Mouse (Mus musculus): ENCODE measurements around the gene Cldn4. TPM values are rescaled to one million over a fixed set of nuclear protein-coding genes. Genes with fewer than 3 reads are reported as not detected.

Gene Cldn4
- polyA plus RNA-seq, 1 experiment from 2014 or later = 76.1 TPM

DNA sequence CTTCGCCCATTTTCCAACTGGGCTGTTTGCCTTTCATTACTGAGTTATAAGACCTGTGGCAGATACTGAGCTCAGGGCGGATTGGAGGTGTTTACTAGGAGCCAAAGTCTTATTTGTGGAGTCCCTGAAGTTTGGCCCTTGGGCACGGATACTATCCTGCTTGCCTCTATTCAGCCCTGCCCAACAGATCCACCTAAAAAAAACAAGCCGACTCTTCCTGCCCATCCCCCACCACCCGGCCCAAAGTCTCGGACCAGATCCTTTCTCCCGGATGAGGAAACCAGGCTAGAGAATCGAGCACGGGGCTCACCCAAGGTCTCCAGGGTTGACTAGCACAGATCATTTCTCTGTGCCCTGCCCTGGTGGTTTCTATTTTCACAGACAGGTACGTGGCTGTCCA, 34.4 kb upstream of the Cldn4 start:
- H3K4me1 ChIP-seq (ENCODE audit: control insufficient read depth, insufficient read depth, low read length) = peaks cover 10% of the 10 kb centered on the region
- WGBS = 68% methylated on average over 10 of the region's 10 CpGs
- H3K4me3 ChIP-seq (ENCODE audit: low read length) = no peak overlapping the region

DNA sequence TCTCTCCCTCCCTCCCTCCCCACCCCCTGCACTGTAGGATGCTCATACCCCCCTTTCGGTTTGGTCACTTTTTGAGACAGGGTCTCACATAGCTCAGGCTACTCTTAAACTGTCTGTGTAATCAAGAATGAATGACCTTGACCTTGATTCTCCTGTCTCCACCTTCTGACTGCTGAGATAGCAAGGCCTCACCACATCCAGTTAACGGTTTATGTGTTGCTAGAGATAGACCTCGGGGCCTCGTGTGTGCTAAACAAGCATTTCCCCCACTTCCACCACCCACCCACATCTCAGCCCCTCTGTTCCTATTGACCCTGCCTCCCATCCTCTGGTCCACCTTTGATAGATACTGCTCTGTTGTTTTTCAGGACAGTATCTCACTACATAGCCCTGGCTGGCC, 31.1 kb upstream of the Cldn4 start:
- H3K27ac ChIP-seq (ENCODE audit: low read depth, low read length) = no peak overlapping the region
- no peaks in the 10 kb centered on the region for H3K9me3 ChIP-seq (ENCODE audit: control insufficient read depth, low read length)
- H3K4me2 ChIP-seq (replicated peaks; ENCODE audit: low read depth, low read length) = no peak overlapping the region
- 73% methylated on average over 4 of the region's 4 CpGs for WGBS
- no peak for ATAC-seq (ENCODE audit: low FRiP score, low TSS enrichment)
- H3K36me3 ChIP-seq (ENCODE audit: control insufficient read depth, insufficient read depth, low read length) = no peaks in the 10 kb centered on the region
- H3K27me3 ChIP-seq (ENCODE audit: control insufficient read depth, insufficient read depth, low read length) = no peaks in the 10 kb centered on the region
- no peaks in the 10 kb centered on the region for H3K4me1 ChIP-seq (ENCODE audit: control insufficient read depth, insufficient read depth, low read length)
- no peak overlapping the region for H3K9ac ChIP-seq (ENCODE audit: low read depth, low read length)
- H3K4me3 ChIP-seq (ENCODE audit: low read length) = no peak overlapping the region

More for the DNA sequence above, 34.4 kb upstream of the Cldn4 start:
- Histone ChIP-seq H3K4me2 (replicated peaks; ENCODE audit: low read depth, low read length) (no peak overlapping the region), H3K27me3 (ENCODE audit: control insufficient read depth, insufficient read depth, low read length) (peaks cover 22% of the 10 kb centered on the region), H3K9ac (ENCODE audit: low read depth, low read length) (no peak overlapping the region), H3K9me3 (ENCODE audit: control insufficient read depth, low read length) (no peaks in the 10 kb centered on the region), H3K36me3 (ENCODE audit: control insufficient read depth, insufficient read depth, low read length) (no peaks in the 10 kb centered on the region), H3K27ac (ENCODE audit: low read depth, low read length) (no peak overlapping the region)
- no peak for ATAC-seq (ENCODE audit: low FRiP score, low TSS enrichment)

DNA sequence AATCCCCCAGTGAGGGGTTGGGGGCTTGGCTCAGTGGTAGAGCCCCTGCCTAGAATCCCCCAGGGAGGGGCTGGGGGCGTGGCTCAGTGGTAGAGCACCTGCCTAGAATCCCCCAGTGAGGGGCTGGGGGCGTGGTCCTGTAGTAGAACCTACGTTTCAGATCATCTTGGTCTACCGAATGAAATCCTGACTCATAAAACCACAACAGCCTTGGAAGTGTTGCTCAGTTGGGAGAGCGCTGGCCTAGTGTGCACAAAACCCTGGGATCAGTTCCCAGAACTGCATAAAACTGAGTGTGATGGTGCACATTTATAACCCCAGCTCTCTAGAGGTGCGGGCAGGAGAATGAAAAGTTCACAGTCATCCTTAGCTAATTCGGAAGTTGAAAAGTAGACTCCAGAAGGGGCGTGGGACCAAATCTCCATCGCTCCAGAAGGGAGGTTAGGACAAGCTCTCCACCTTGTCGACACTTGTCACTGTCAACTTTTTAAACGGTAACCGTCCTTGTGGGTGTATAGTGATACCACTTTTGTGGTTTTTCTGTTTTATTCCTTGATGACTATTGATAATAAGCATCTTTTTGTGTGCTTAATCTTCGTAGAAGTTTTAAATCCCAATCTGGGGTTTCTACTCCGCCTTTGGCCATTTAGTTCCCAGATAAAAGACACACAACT, 30.0 kb upstream of the Cldn4 start:
- Histone ChIP-seq H3K27me3 (ENCODE audit: control insufficient read depth, insufficient read depth, low read length) (no peaks in the 10 kb centered on the region), H3K36me3 (ENCODE audit: control insufficient read depth, insufficient read depth, low read length) (no peaks in the 10 kb centered on the region), H3K9ac (ENCODE audit: low read depth, low read length) (no peak overlapping the region), H3K4me2 (replicated peaks; ENCODE audit: low read depth, low read length) (no peak overlapping the region), H3K9me3 (ENCODE audit: control insufficient read depth, low read length) (no peaks in the 10 kb centered on the region), H3K4me3 (ENCODE audit: low read length) (no peak overlapping the region), H3K4me1 (ENCODE audit: control insufficient read depth, insufficient read depth, low read length) (no peaks in the 10 kb centered on the region), H3K27ac (ENCODE audit: low read depth, low read length) (no peak overlapping the region)
- WGBS = 86% methylated on average over 14 of the region's 14 CpGs
- no peak for ATAC-seq (ENCODE audit: low FRiP score, low TSS enrichment)

DNA sequence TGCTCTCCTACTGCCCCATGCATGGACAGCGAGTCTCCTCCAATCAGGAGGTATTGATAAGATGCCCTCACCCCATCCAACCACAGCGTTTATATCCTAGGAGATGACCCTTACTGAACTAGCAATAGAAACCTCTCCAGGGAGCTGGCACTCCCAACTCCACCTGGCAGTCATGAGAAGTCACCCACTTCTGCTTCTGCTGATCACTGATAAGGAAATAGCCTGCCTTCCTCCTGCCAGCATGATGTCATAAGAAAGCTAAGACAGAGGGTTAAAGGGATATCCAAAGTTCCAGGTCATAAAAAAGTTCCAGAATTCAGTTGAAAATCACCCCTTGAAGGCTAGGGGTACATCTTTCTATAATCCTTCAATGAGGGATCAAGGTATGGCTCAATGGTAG, 29.4 kb upstream of the Cldn4 start:
- Histone ChIP-seq H3K27ac (ENCODE audit: low read depth, low read length) (no peak overlapping the region), H3K4me1 (ENCODE audit: control insufficient read depth, insufficient read depth, low read length) (no peaks in the 10 kb centered on the region), H3K4me3 (ENCODE audit: low read length) (no peak overlapping the region), H3K9ac (ENCODE audit: low read depth, low read length) (no peak overlapping the region), H3K9me3 (ENCODE audit: control insufficient read depth, low read length) (no peaks in the 10 kb centered on the region), H3K4me2 (replicated peaks; ENCODE audit: low read depth, low read length) (no peak overlapping the region), H3K36me3 (ENCODE audit: control insufficient read depth, insufficient read depth, low read length) (no peaks in the 10 kb centered on the region), H3K27me3 (ENCODE audit: control insufficient read depth, insufficient read depth, low read length) (no peaks in the 10 kb centered on the region)
- 88% methylated on average over 2 of the region's 2 CpGs for WGBS
- no peak for ATAC-seq (ENCODE audit: low FRiP score, low TSS enrichment)

DNA sequence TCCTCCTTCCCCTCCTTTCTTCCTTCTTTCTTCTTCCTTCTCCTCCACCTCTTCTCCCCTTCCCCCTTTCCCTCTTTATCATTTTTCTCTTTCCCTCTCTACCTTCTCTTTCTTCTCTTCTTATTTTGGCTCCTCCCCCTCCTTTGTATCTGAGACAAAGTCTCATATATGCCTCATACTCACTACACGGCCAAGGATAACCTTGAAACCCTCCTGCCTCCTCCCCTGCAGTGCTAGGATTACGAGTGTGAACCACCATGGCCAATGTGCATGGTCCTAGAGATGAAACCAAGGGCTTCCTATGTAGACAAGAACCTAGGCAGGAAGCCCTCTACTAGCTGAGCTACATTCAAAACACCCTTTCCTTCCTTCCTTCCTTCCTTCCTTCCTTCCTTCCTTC, 28.2 kb upstream of the Cldn4 start:
- ATAC-seq (ENCODE audit: low FRiP score, low TSS enrichment) = no peak
- Histone ChIP-seq H3K9ac (ENCODE audit: low read depth, low read length) (no peak overlapping the region), H3K36me3 (ENCODE audit: control insufficient read depth, insufficient read depth, low read length) (no peaks in the 10 kb centered on the region), H3K27me3 (ENCODE audit: control insufficient read depth, insufficient read depth, low read length) (no peaks in the 10 kb centered on the region), H3K4me2 (replicated peaks; ENCODE audit: low read depth, low read length) (no peak overlapping the region), H3K27ac (ENCODE audit: low read depth, low read length) (no peak overlapping the region), H3K4me1 (ENCODE audit: control insufficient read depth, insufficient read depth, low read length) (no peaks in the 10 kb centered on the region), H3K4me3 (ENCODE audit: low read length) (no peak overlapping the region), H3K9me3 (ENCODE audit: control insufficient read depth, low read length) (no peaks in the 10 kb centered on the region)
- WGBS = 49% methylated on average over 2 of the region's 2 CpGs

DNA sequence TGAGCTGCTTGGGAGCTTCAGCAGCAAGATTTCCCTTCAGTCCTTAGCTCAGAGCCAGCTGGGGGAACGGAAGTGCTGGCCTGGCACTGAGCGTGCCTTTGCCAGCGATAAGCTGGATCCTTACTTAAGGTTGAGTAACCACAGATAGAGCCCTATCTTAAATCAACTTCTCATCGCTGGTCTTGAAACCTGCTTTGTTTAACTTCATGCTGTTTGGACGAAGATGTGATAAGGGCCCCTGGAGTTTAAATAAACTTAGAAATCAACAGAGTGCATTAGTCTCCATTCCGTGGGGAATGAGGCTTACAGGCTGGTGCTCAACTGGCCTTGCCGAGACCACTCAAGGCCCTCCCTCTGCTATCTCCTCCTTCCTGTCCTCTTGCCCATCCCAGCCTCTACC, 27.6 kb upstream of the Cldn4 start:
- H3K4me3 ChIP-seq (ENCODE audit: low read length) = no peak overlapping the region
- WGBS = 51% methylated on average over 7 of the region's 7 CpGs
- H3K27ac ChIP-seq (ENCODE audit: low read depth, low read length) = no peak overlapping the region; the same call in 1 of the 2 replicates
- H3K4me2 ChIP-seq (replicated peaks; ENCODE audit: low read depth, low read length) = no peak overlapping the region
- H3K9ac ChIP-seq (ENCODE audit: low read depth, low read length) = no peak overlapping the region
- no peak for ATAC-seq (ENCODE audit: low FRiP score, low TSS enrichment)
- H3K4me1 ChIP-seq (ENCODE audit: control insufficient read depth, insufficient read depth, low read length) = no peaks in the 10 kb centered on the region
- H3K9me3 ChIP-seq (ENCODE audit: control insufficient read depth, low read length) = no peaks in the 10 kb centered on the region
- H3K27me3 ChIP-seq (ENCODE audit: control insufficient read depth, insufficient read depth, low read length) = no peaks in the 10 kb centered on the region
- no peaks in the 10 kb centered on the region for H3K36me3 ChIP-seq (ENCODE audit: control insufficient read depth, insufficient read depth, low read length)

DNA sequence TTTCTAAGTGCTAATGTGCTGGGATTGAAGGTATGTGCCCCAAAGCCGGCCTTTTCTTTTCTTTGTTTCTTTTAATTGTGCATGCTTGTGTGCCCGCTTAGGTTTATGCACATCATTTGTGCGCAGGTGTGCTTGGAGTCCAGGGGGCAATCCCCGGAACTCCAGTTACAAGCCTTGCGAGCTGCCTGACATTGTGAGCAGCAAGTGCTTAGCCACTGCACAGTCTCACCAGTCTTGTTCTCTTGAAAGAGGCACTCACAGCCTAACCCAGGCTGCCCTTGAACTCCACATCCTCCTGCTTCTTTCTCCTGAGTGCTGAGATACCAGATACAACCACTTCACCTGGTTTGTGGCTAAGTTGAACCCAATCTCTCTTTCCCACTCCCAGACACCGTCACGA, 26.8 kb upstream of the Cldn4 start:
- ATAC-seq (ENCODE audit: low FRiP score, low TSS enrichment) = no peak
- H3K4me3 ChIP-seq (ENCODE audit: low read length) = no peak overlapping the region
- H3K9me3 ChIP-seq (ENCODE audit: control insufficient read depth, low read length) = no peaks in the 10 kb centered on the region
- H3K9ac ChIP-seq (ENCODE audit: low read depth, low read length) = no peak overlapping the region
- no peak overlapping the region for H3K4me2 ChIP-seq (replicated peaks; ENCODE audit: low read depth, low read length)
- WGBS = 82% methylated on average over 7 of the region's 7 CpGs
- no peaks in the 10 kb centered on the region for H3K4me1 ChIP-seq (ENCODE audit: control insufficient read depth, insufficient read depth, low read length)
- H3K27me3 ChIP-seq (ENCODE audit: control insufficient read depth, insufficient read depth, low read length) = no peaks in the 10 kb centered on the region
- H3K36me3 ChIP-seq (ENCODE audit: control insufficient read depth, insufficient read depth, low read length) = no peaks in the 10 kb centered on the region
- no peak overlapping the region for H3K27ac ChIP-seq (ENCODE audit: low read depth, low read length)

DNA sequence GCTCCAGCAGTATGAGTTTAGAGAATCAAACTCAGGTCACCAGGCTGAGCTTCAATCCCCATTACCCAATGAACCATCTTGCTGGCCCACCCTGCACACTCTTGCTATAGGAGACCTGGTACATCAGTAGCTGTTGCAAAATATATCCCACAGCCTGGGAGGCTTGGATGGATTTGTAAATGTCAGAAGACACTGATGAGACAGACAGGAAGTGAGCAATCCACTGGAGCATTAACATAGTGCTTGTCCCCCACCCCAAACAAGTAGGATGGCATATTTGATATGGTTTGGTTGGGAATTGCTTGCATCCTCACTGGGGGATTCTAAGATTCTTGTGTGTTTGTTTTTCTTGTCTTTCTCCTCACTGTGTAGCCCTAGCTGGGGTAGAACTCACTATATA, 26.3 kb upstream of the Cldn4 start:
- Histone ChIP-seq H3K4me2 (replicated peaks; ENCODE audit: low read depth, low read length) (no peak overlapping the region), H3K4me1 (ENCODE audit: control insufficient read depth, insufficient read depth, low read length) (no peaks in the 10 kb centered on the region), H3K9ac (ENCODE audit: low read depth, low read length) (no peak overlapping the region), H3K9me3 (ENCODE audit: control insufficient read depth, low read length) (no peaks in the 10 kb centered on the region), H3K27me3 (ENCODE audit: control insufficient read depth, insufficient read depth, low read length) (no peaks in the 10 kb centered on the region), H3K4me3 (ENCODE audit: low read length) (no peak overlapping the region), H3K27ac (ENCODE audit: low read depth, low read length) (no peak overlapping the region), H3K36me3 (ENCODE audit: control insufficient read depth, insufficient read depth, low read length) (no peaks in the 10 kb centered on the region)
- no peak for ATAC-seq (ENCODE audit: low FRiP score, low TSS enrichment)

DNA sequence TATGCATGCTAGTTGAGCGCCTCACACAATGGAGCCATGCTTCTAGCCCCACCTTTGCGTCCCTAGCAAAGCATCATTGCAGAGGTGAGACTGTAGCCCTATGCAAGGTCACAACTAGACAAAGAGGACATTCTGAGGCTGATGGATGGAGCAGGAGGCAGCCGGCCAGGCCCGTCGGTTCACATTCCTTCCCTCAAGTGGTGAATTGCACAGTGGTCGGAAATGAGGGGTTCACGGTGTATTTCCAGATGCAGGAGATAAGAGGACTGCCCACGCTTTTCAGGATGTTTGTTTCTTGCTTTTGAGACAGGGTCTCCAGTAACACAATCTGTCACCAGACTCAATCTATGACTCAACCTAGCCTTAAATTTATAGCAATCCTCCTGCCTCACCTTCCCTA, 23.9 kb upstream of the Cldn4 start:
- no peaks in the 10 kb centered on the region for H3K36me3 ChIP-seq (ENCODE audit: control insufficient read depth, insufficient read depth, low read length)
- H3K4me3 ChIP-seq (ENCODE audit: low read length) = no peak overlapping the region
- WGBS = 66% methylated on average over 8 of the region's 8 CpGs
- H3K9ac ChIP-seq (ENCODE audit: low read depth, low read length) = no peak overlapping the region
- no peak for ATAC-seq (ENCODE audit: low FRiP score, low TSS enrichment)
- H3K4me1 ChIP-seq (ENCODE audit: control insufficient read depth, insufficient read depth, low read length) = 0 out of 2 replicates have a peak, but pooled peaks cover 5% of the 10 kb centered on the region
- H3K27me3 ChIP-seq (ENCODE audit: control insufficient read depth, insufficient read depth, low read length) = no peaks in the 10 kb centered on the region
- no peak overlapping the region for H3K27ac ChIP-seq (ENCODE audit: low read depth, low read length)
- H3K4me2 ChIP-seq (replicated peaks; ENCODE audit: low read depth, low read length) = no peak overlapping the region
- no peaks in the 10 kb centered on the region for H3K9me3 ChIP-seq (ENCODE audit: control insufficient read depth, low read length)

Data from kidney, embryonic 14.5 days (tissue).